Mouse (Mus musculus): ENCODE results near the gene Pnpt1. TPM values are rescaled to one million over a fixed set of nuclear protein-coding genes. Genes with fewer than 3 reads are reported as not detected.

The Pnpt1 gene
- polyA plus RNA-seq, 1 experiment from 2014 or later: 44.6 TPM

DNA sequence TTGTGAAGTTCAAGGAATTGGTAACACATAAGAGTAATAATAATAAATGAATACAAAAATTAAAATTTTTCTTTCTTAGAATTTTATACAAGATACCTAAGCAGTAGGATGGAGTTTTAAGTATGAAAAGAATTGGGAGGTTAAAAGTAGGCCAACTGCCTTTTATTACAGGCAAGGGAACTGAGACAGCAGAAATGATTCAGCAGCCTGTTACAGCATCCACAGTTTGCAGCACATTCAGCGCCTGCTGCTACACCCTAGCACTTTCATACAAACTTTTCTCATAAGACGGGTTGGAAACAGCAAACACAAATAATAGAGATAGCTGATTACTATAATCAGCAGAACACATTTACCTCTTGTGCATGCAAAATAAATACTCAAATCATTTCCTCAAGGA is 79.2 kb downstream of the Pnpt1 start:
- no peak overlapping the region for H3K4me3 ChIP-seq (ENCODE audit: low read depth, low read length)
- no peaks in the 10 kb centered on the region for H3K9me3 ChIP-seq (ENCODE audit: control insufficient read depth, low read length)
- no peak for ATAC-seq (replicated peaks; ENCODE audit: low FRiP score)
- WGBS: 90% methylated on average over 2 of the region's 2 CpGs
- H3K4me2 ChIP-seq (ENCODE audit: low read depth, low read length, severe bottlenecking): no peak overlapping the region
- no peaks in the 10 kb centered on the region for H3K27me3 ChIP-seq (ENCODE audit: control insufficient read depth, insufficient read depth, low read length)
- H3K4me1 ChIP-seq (replicated peaks; ENCODE audit: control insufficient read depth, insufficient read depth, low read length): no peaks in the 10 kb centered on the region
- H3K9ac ChIP-seq (ENCODE audit: low read length): no peak overlapping the region
- H3K27ac ChIP-seq (ENCODE audit: low read depth, low read length): no peak overlapping the region
- peaks cover 3% of the 10 kb centered on the region; the same call in 1 of the 2 replicates for H3K36me3 ChIP-seq (ENCODE audit: control insufficient read depth, insufficient read depth, low read length)
- DNase-seq (ENCODE audit: low spot score): no peak

Other genes starting within 250 kb of the Pnpt1 start
- gene Ppp4r3b, start 42.1 kb downstream of the Pnpt1 start, polyA plus RNA-seq (2014; fragmentation: Nextera tagmentation; extraction: Ambion mirVana): 97.9 and 101 TPM in 2 replicates
- 67.3 and 71.8 TPM in 2 replicates for gene Cfap36, start 116.7 kb downstream of the Pnpt1 start, polyA plus RNA-seq (2014; fragmentation: Nextera tagmentation; extraction: Ambion mirVana)
- 59.4 and 61.2 TPM in 2 replicates for gene Ccdc88a, start 242.9 kb downstream of the Pnpt1 start, polyA plus RNA-seq (2014; fragmentation: Nextera tagmentation; extraction: Ambion mirVana)